Mouse (Mus musculus): ENCODE measurements around the gene Mtrex.
A peak's percentile ranks its signal among the peaks of the same experiment; 100 is the strongest.

Gene Mtrex

GRCm38 (mm10) chr13:112867381-112867780, 59.8 kb downstream of the Mtrex start:
- no peak for DNase-seq

- no peak for DNase-seq
These were observed 60.4 kb downstream of the Mtrex start for GRCm38 (mm10) chr13:112866782-112867181.

- no peak for DNase-seq
These were observed 64.1 kb downstream of the Mtrex start for GRCm38 (mm10) chr13:112862978-112863677.

- no peak for DNase-seq
These were observed 64.9 kb downstream of the Mtrex start for GRCm38 (mm10) chr13:112862342-112862741.

GRCm38 (mm10) chr13:112861825-112862306, 65.3 kb downstream of the Mtrex start:
- DNase-seq, result peak; percentile 30

GRCm38 (mm10) chr13:112860911-112861310, 66.3 kb downstream of the Mtrex start:
- no peak for DNase-seq

GRCm38 (mm10) chr13:112860370-112860769, 66.8 kb downstream of the Mtrex start:
- no peak for DNase-seq

GRCm38 (mm10) chr13:112859574-112860134, 67.5 kb downstream of the Mtrex start:
- no peak for DNase-seq

- no peak for DNase-seq
These were observed 69.3 kb downstream of the Mtrex start for GRCm38 (mm10) chr13:112857921-112858320.

GRCm38 (mm10) chr13:112854402-112854801, 72.8 kb downstream of the Mtrex start:
- no peak for DNase-seq

- no peak for DNase-seq
These were observed 73.4 kb downstream of the Mtrex start for GRCm38 (mm10) chr13:112853710-112854316.

- DNase-seq, result no peak
These were observed 81.3 kb downstream of the Mtrex start for GRCm38 (mm10) chr13:112845931-112846330.

- no peak for DNase-seq
These were observed 86.7 kb downstream of the Mtrex start for GRCm38 (mm10) chr13:112840241-112841087.

GRCm38 (mm10) chr13:112838562-112839232, 88.5 kb downstream of the Mtrex start:
- DNase-seq, result no peak

GRCm38 (mm10) chr13:112837621-112838155, 89.5 kb downstream of the Mtrex start:
- DNase-seq, result no peak

GRCm38 (mm10) chr13:112836951-112837350, 90.2 kb downstream of the Mtrex start:
- DNase-seq, result no peak

GRCm38 (mm10) chr13:112835113-112835512, 92.1 kb downstream of the Mtrex start:
- DNase-seq, result peak; percentile 15

GRCm38 (mm10) chr13:112833895-112834263, 93.3 kb downstream of the Mtrex start:
- no peak for DNase-seq

- no peak for DNase-seq
These were observed 93.8 kb downstream of the Mtrex start for GRCm38 (mm10) chr13:112833253-112833894.

GRCm38 (mm10) chr13:112832589-112832988, 94.6 kb downstream of the Mtrex start:
- no peak for DNase-seq

- no peak for DNase-seq
These were observed 97.6 kb downstream of the Mtrex start for GRCm38 (mm10) chr13:112829619-112830018.

- DNase-seq, result no peak
These were observed 101.7 kb downstream of the Mtrex start for GRCm38 (mm10) chr13:112825479-112825878.
